Mouse (Mus musculus): ENCODE measurements around the gene Cfap97.

The Cfap97 gene

DNA sequence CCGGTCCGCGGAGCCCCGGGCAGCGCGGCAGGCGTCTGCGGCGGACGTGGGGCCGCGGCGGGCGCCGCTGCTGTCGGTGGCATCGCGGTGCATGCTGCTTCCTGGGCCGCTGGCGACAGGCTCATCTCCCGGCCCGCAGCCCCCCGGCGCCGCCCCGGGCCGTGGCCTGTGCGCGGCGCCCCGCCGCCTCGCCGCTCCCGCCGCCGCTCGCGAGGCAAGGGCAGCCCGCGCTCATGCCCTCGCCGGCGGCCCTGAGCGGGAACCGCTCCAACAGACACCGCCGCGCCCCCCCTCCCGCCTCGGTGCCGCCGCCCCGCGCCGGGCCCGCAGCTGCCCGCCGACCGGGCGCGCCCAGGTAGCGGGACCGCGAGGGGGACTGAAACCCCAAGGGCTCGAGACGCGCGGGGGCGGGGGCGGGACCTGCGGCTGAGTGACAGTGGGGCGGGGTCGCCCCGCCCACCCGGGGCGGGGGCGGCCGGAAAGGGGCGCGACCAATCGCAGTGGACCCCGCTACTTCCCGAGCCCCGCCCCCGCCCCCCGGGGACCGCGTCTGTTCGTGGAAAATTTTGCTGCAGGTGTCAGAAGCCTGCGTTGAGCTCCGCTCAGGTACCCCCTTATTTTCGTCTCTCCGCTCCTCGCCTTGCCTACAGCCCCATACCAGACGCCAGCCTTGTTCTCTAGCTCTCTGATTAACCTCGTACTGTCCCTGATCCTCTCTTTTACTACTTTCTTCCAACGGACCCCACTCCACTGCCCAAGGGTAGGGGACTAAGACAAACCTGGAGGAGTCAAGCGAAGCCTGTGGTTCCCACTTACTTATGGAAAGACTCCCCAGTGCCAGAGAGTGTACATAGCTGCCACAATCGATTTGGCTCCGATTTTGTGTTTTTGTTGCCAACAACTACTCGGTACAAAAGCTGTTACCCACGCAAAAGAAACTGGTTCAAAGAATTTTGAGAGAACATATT lies 777 bp downstream of the Cfap97 start, which contains the start of gene Snx25:
Gene Snx25 (minus strand): TSS at position 96 of the 968 bp plus-strand sequence.
- ATAC-seq (ENCODE audit: insufficient number of reproducible peaks, low FRiP score, low TSS enrichment) = peak; percentile 69

DNA sequence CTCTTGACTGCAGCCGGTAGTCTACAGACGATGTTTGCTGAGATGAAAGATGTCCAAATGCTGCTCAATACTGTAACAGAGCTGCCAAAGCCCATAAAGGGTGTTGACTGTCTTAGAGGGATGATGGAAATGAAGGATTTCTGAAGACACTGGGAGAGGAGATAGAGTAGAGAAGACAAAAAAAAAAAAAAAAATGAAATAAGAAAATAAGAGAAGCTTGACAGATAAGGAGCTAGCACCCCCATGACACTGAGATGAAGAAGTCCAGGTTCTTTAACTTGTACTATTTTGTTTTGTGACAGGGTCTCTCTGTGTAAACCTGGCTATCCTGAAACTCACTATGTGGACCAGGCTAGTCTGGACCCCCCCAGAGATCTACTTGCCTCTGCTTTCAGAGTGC lies 1.5 kb downstream of the Cfap97 start:
- 0 out of 2 replicates have a peak, but pooled peaks have one; percentile 2 for ATAC-seq (ENCODE audit: insufficient number of reproducible peaks, low FRiP score, low TSS enrichment)

DNA sequence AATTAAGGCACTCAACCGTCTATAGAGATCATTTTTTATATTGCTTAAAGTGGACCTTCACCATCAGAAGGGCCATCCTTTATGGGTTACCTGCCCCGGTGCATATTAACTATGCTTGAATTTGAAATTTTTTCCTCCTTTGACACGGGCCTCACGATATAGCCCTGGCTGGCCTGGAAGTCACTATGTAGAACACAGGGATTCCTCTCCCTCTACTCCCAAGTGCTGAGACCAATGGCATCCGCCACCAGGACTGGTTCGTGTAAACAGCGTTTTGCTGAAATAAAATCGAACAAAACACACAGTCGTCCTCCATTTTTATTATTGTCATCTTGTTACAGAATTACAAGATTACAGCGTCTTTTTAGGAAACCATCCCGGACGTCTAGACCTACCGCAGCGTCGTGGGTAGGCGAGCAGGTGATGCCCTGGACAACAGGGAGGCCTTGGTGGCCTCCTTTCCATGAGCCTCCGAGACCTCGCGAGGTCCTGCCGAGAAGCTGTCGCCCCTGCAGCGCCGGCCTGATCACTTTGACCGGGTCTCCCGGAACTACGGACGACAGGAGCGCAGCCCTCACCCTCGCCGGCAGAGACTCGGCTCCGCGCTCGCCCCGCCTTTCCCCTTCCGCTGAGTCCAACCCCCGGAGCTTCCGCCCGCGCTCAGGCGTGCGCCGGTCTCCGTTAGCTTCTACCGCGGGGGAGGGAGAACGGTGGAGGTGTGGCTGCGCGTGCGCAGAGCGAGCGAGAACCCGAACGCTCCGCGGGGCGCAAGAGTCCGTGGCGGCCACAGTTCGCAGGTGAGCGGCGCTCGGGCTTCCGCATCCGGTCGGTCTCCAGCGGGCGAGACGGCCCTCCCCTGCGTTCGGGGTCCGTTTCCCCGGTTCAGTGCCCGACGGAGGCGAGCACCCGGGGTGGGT lies 11.6 kb downstream of the Cfap97 start:
- peak; percentile 96 for ATAC-seq (ENCODE audit: insufficient number of reproducible peaks, low FRiP score, low TSS enrichment)

DNA sequence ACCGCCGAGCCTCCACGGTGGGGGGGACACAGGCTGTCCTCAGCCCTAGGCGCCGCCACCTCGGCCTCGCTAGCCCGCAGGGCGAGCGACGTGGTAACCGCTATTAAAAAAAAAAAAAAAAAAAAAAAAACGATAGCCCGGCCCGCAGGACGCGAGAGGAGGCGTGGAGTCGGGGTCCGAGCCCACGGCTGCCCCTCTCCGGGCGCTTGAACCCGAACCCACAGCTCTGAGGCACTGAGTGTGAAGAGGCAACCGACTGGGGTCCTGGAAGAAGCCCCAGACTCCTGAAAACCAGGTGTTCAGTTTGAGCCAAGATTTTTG lies 12.3 kb downstream of the Cfap97 start:
- ATAC-seq (ENCODE audit: insufficient number of reproducible peaks, low FRiP score, low TSS enrichment) = no peak

DNA sequence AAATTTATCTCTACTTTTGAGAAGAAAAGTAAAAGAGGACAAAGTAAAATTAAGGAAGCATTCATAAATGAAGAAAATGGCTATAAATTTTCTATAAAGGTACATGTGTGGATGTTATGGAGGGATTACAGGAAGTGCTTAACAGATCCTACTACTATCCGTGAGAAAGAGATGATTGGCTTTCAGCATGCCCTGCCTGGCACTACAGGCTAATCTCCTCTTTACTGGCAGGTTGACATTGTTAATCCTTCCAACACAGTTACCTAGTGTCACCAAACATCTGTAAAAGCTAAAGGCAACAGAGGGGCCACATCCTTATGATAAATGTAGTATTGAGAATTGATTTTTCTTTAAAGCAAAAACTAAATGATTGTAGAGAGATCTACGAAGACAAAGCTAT lies 22.1 kb downstream of the Cfap97 start:
- ATAC-seq (ENCODE audit: insufficient number of reproducible peaks, low FRiP score, low TSS enrichment) = no peak

DNA sequence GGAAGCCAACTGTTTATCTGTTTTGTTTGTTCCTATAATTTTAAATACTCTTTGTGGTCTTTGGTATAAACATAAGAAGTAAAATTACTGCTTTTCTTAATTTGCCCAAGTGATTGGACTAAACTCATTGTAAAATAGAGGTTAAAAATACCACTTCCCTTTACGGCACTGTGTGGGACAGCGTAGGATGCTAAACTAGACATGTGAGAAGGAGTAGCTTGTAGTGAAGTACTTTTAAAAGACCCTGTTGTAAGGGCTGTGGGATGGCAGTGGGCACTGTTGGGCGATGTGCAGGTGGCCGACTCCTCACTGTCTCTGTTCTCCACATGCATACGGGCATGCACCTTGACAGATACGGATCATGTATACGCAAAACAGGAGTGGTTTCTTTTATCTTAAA lies 28.6 kb downstream of the Cfap97 start:
- ATAC-seq (ENCODE audit: insufficient number of reproducible peaks, low FRiP score, low TSS enrichment) = no peak

DNA sequence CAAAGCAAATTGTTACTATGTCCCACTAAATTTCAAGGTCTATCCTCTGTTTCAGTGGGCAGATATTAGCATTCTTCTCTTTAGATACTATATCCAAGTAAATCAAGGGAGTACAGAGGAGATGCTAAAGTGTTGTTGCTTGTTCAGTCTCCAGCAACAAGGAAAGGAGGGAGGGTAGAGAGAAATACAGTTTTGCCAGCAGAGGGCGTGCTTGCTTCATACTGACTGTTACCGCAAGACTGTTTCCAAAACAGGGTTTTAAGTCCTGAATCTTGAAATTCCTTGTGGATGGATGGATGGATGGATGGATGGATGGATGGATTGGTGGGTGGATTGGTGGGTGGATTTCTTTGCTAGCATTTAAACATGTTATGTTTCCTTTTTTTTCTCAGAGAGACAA lies 33.8 kb downstream of the Cfap97 start:
- peak; percentile 72; the same call in 1 of the 2 replicates for ATAC-seq (ENCODE audit: insufficient number of reproducible peaks, low FRiP score, low TSS enrichment)

DNA sequence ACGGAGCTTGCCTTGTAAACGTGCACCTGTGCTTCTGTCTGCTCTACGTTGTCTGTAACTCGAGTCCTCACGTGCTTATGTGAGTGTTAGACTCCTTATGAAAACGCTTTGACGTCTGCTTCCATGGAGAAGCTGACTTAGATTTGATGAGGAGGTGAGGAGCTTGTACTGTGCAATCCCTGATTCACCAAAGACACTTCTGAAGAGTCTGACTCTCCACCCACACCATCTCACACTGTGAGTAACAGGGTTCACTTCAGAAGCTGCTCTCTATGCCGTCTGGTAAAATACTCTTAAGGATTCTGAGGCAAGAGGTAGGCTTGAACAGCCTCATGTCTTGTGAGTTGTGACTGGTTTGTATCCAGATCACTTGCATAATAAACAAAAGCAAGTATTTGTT lies 41.5 kb downstream of the Cfap97 start:
- no peak for ATAC-seq (ENCODE audit: insufficient number of reproducible peaks, low FRiP score, low TSS enrichment)

DNA sequence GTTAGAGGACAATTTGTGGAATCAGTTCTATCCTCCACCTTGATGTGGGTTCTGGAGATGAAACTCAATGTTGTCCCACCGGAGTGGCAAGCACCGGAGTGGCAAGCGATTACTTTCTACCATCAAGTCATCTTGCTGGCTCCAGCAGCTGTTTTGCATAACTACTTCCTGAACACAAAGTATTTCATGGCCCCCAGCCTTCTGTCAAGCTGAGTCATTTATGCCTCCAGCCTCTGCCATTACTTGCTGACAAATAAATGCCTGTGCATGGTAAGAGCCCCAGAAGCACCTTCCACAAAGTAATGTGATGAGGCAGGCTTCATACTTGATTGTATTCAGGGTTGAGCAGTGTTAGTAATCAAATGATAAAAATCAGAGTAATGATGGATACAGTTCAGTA lies 45.3 kb downstream of the Cfap97 start:
- ATAC-seq (ENCODE audit: insufficient number of reproducible peaks, low FRiP score, low TSS enrichment) = no peak

DNA sequence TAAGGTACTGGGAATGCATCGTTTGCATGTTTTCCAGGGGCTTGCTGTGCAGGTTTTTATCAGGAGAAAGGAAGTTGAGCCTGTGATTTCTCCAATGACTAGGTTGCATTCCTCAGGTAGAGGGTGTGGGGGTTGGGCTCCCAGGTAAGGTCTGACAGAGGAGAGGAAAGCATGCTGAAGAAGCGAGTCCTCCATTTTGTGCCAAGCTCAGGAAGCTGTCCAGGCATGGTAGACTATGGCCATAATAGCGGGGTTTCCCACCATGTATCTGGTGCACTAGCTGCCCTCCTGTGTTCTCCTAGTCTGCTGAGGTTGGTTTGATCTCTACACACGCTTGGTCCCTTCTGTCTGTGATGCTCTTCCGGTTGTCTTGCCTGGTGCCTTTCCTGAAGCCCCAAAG lies 46.1 kb downstream of the Cfap97 start:
- no peak for ATAC-seq (ENCODE audit: insufficient number of reproducible peaks, low FRiP score, low TSS enrichment)

DNA sequence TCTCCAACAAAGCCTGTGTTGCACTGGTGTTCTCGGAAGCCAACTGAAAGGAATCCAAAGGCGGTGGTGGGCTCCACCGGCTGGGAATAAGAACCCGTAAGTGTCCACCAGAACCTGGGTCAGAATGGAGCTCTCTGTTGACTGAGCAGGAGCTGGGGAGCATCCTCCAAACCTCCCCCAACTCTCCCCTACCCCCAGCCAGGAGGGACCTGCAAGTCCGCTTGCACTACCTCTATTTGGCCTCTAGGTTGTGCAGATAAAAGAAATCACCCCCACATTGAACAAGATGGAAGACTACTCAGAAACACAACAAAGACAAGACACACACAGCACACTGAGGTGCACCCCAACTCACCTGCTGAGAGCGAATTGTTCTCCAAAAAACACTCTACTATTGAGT lies 50.8 kb downstream of the Cfap97 start:
- no peak for ATAC-seq (ENCODE audit: insufficient number of reproducible peaks, low FRiP score, low TSS enrichment)

DNA sequence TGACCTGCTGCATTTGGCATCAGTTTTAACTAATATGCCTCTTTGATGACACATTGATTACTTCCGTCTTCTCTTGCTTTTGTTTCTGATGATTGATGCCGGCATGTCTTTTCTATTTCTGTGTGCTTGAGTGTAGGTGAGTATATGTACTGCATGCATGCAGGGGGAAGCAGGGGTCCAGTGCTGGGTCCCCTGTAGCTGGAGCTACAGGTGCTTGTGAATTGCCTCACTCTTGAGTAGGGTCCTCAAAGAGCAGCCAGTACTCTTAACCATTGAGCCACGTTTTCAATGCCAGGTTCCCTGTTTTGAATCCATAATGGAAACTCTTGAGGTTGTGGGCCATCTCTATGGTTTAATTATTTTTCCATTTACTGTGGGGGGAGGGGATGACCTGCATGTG lies 52.7 kb downstream of the Cfap97 start:
- ATAC-seq (ENCODE audit: insufficient number of reproducible peaks, low FRiP score, low TSS enrichment) = no peak

DNA sequence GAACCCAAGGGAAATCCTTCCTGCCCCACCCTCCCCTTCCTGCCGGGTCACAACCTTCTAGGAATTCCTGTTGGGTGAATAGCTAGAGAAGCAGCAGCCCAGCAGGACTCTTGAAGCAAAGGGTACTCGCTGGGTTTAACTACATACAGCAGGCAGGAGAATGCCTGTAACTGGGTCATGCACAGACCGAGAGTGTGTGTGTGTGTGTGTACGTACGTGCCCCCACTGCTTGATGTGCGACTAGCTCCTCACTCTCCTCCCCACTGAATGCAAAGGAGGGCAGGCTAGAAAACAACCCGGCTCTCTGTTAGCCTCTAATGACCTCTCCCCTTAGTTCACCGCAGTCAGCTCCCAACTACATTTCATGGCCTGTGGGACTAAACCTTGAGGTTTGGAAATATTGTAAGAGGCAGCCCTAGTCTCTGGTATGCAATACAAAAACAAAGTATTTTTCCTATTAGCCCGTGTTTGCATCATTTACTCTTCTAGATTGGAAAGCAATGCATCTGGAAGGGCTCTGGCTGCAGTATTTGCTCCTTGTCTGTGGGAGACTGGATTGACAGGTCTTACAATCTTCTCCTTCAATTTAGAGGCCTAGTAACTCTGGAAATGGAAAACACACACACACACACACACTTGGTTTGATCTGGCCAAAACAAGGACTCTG lies 53.5 kb downstream of the Cfap97 start:
- no peak for ATAC-seq (ENCODE audit: insufficient number of reproducible peaks, low FRiP score, low TSS enrichment)

DNA sequence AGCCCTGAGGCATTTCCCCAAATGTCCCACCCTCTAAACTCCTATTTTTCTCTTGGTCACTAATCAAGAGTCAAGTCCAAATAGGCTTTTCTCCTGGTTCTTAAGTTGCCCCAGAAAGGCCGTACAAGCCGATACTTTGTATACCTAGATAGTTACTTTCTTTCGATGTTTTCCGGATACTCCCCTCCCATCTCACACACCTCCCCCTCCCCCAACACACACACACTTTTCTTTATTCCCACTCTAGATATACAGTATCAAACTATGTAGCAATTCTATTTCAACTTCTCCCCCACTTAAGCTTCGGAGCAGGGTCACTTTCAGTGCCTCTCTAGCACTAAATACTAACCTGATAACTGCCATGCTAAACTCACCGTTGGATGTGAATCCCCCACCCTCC lies 54.5 kb downstream of the Cfap97 start:
- no peak for ATAC-seq (ENCODE audit: insufficient number of reproducible peaks, low FRiP score, low TSS enrichment)

DNA sequence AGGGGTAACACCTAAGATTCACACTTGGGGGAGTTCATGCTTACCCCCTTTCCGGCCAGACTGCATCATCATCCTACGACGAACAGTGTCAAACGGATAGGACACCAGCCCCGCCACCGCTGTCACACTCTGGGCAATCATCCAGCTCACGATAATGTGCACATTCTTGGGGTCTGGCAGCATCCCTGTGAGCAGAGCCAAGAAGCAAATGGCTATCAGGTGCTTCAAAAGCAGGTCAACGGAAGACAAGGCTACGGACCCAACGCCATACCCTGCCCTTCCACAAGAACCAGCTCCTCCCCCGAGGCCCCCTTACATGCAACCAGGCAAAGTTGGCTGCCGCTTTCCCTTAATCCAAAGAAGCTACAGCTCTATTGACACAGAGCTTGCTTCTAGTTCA lies 56.8 kb downstream of the Cfap97 start:
- ATAC-seq (ENCODE audit: insufficient number of reproducible peaks, low FRiP score, low TSS enrichment) = no peak

DNA sequence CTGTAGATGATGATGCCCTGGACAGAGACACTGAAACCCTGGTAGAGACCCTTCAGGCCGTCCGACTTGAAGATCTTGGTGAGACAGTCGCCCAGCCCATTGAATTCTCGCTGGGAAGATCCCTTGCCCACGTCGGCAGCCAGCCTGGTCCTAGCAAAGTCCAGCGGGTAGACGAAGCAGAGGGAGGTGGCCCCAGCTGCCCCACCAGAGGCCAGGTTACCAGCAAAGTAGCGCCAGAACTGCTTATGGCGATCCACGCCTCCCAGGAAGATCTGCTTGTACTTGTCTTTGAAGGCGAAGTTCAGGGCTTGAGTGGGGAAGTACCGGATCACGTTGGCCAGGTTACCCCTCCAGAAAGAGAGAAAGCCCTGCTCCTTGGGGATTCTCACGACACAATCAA lies 57.5 kb downstream of the Cfap97 start:
- no peak for ATAC-seq (ENCODE audit: insufficient number of reproducible peaks, low FRiP score, low TSS enrichment)

DNA sequence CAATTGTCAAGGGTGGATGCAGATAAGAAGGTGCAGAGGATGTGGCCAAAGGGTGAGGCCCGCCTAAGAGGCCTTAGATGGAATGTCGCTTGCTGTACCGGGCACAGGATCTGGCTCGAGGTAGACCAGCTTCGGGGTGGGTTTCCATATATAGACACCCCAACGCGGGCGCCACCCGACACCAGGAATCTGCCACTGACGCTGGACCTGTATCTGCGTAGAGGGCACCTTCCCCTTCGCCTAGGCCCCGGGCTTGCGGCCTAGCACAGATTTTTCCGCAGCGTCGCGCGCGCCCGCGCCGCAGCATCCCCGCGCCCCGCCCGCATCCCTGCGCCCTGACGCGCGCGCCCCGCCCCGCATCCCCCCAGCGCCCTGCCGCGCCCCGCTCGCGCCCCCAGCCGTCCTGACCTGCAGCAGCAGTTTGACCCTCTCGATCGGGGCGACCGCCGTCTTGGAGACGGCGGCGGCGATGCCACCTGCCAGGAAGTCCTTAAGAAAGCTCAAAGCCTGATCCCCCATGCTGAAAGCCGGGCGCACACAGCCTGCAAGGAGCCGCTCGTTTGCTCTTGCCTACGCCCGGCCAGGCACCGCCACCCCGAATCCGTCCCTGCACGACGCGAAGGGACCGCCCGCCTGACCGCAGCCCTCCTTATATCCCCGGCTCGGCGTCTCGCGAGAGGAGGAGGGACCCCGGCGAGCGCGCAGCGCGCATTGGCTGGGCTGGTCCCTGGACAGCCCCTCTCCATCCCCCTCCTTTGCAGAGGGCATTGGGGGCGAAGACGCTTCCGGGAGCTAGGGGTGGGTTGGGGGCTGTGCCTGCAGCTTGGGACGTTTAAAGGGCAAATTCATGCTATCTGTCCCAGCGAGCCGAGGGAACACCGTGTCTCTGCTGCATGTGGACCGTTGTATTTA lies 59.1 kb downstream of the Cfap97 start, which contains the start of gene Slc25a4:
Gene Slc25a4 (minus strand): TSS at position 881 of the 912 bp plus-strand sequence.
- ATAC-seq (ENCODE audit: insufficient number of reproducible peaks, low FRiP score, low TSS enrichment) = peak; percentile 95

DNA sequence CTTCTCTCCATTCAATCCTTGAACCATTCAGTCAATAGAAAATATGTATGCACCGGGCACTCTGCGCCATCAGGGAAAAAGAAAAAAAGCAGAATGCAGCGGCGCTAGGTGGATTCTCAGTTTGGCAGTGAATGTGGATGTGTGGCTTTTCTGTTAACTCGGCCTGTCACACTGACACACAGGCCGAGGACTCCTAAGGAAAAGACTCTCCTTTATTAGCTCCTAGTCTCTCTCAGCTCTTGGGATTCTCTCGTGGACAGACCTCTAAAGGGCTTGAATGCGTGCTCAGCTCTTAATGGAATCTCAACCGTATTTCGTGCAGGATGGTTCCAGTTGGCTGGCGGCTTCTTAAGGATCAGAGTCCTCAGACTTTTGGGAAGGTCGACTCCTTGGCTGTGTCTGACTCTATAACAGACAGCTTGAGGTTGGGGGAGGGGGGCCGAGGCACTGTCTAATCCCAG lies 60.1 kb downstream of the Cfap97 start:
- ATAC-seq (ENCODE audit: insufficient number of reproducible peaks, low FRiP score, low TSS enrichment) = 0 out of 2 replicates have a peak, but pooled peaks have one; percentile 6

DNA sequence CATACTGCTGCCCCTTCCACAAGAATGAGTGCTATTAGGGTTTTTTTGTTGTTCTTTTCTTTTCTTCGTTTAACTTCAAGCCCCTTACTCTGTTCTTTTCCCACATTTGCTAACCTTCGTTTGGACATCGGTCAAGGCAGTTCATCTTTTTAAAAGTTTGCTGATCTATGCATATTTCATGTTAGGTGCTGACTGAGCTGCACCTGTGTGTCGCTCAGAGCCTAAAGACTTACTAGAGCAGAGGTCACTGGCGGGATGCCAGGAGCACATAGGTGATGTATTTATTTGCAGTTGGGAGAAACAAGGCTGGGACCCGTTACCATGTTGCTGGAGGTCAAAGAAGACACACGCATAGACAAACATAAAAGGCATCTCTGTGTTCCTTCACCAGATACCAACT lies 60.6 kb downstream of the Cfap97 start:
- no peak for ATAC-seq (ENCODE audit: insufficient number of reproducible peaks, low FRiP score, low TSS enrichment)
